Mouse (Mus musculus) brain, embryonic 14.5 days (tissue): ENCODE results near the gene Syk.

Experiments used
- CTCF ChIP-seq: fragments of 200-500 bp; IDR thresholded peaks from 2 replicates; pipeline ENCODE4 v1.5.1; 2012; ENCODE audit warnings: inconsistent platforms, mild to moderate bottlenecking, moderate library complexity, borderline replicate concordance; ENCODE audit not compliant: insufficient read depth, insufficient read length; ENCODE audit errors: extremely low read depth
- POLR2A ChIP-seq: fragments of 200-500 bp; IDR thresholded peaks from 2 replicates; pipeline ENCODE4 v1.6.1; 2012; ENCODE audit warnings: mild to moderate bottlenecking, inconsistent platforms, borderline replicate concordance; ENCODE audit not compliant: poor library complexity, insufficient read depth, insufficient read length, severe bottlenecking; ENCODE audit errors: extremely low read depth

DNA sequence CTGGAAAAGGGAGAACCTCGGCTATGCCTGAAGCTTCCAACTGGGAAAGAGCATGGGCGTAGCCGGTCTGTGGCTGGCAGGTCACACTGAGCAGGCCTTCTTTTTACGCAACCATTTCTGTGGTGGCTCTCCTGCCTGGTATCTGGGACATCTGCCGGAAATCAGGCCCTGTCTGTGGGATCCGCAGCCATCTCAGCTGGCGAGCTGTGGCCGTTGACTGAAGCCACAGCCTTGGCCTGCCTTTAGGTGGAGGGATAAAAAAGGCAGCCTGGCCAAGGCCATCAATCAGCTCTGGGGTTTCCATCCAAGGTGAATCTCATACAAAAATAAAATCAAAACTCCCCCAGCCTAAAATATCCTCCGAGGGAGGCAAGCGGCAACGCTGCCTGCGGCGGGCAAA is 107.5 kb downstream of the Syk start:
- TF ChIP-seq CTCF (no peak), POLR2A (no peak)
